Mouse (Mus musculus) G1E (cell line): ENCODE measurements around the gene Cdc25a. TPM values are rescaled to one million over a fixed set of nuclear protein-coding genes. Genes with fewer than 3 reads are reported as not detected.

Source experiments
- ATAC-seq: 2 replicates; pipeline ENCODE4 v1.8.0; 2016; ENCODE audit warnings: mild to moderate bottlenecking; ENCODE audit not compliant: insufficient number of reproducible peaks, poor library complexity, low FRiP score, severe bottlenecking; ENCODE audit errors: extremely low read depth
- DNase-seq: peaks from one replicate; pipeline ENCODE4 v3.0.0; 2012; ENCODE audit warnings: low spot score
- H3K27me3 ChIP-seq: 2 replicates; pipeline ENCODE4 v1.6.1; 2012; ENCODE audit warnings: mild to moderate bottlenecking, low read length, inconsistent platforms; ENCODE audit not compliant: insufficient read depth
- H3K36me3 ChIP-seq: replicated peaks from 2 replicates; pipeline ENCODE3; 2012; ENCODE audit warnings: mild to moderate bottlenecking, inconsistent platforms
- H3K4me1 ChIP-seq: 2 replicates; pipeline ENCODE4 v1.6.1; 2012; ENCODE audit warnings: low read depth, low read length, inconsistent platforms, mixed read lengths; ENCODE audit not compliant: insufficient read depth
- H3K4me3 ChIP-seq: 2 replicates; pipeline ENCODE4 v1.5.1; 2012; ENCODE audit warnings: low read depth, mild to moderate bottlenecking, inconsistent platforms, low read length, moderate library complexity, mixed read lengths
- H3K9me3 ChIP-seq: replicated peaks from 2 replicates; pipeline ENCODE4 v1.6.1; 2012; ENCODE audit warnings: inconsistent platforms
- CTCF ChIP-seq: IDR thresholded peaks from 2 replicates; pipeline ENCODE4 v1.5.1; 2012; ENCODE audit warnings: low read depth, low read length, inconsistent platforms, mixed read lengths
- GATA1 ChIP-seq: IDR thresholded peaks from 2 replicates; pipeline ENCODE4 v1.6.1; 2012; ENCODE audit warnings: borderline replicate concordance, low read length, inconsistent platforms, mixed read lengths
- GATA2 ChIP-seq: IDR thresholded peaks from 2 replicates; pipeline ENCODE4 v1.6.1; 2012; ENCODE audit warnings: low read depth, low read length, inconsistent platforms, borderline replicate concordance
- POLR2AphosphoS5 ChIP-seq: IDR thresholded peaks from 2 replicates; pipeline ENCODE4 v1.6.1; 2012; ENCODE audit warnings: low read depth, low read length, inconsistent platforms; ENCODE audit not compliant: insufficient replicate concordance
- TAL1 ChIP-seq: conservative IDR thresholded peaks from 2 replicates; pipeline ENCODE4 v1.6.1; 2012; ENCODE audit warnings: low read depth, low read length, inconsistent platforms, mixed read lengths
- polyA plus RNA-seq: library from polyadenylated mRNA; stranded (reverse); fragments of >175 nt; gene quantifications from 2 replicates; pipeline ENCODE4 v1.2.3, GENCODE M21; 2012
- total RNA-seq, 2 experiments: library from RNA; stranded (forward) in 1 of 2; stranded (reverse) in 1 of 2; fragments of 200-1000 nt in 1 of 2; fragments of >200 nt in 1 of 2; fragmentation: Nextera tagmentation in 1 of 2; gene quantifications; 2 replicates each; pipeline ENCODE4 v1.2.3; 2014 to 2017

The Cdc25a gene
- total and polyA plus RNA-seq, 3 experiments: 38.5 to 102 (median 46.4) TPM

DNA sequence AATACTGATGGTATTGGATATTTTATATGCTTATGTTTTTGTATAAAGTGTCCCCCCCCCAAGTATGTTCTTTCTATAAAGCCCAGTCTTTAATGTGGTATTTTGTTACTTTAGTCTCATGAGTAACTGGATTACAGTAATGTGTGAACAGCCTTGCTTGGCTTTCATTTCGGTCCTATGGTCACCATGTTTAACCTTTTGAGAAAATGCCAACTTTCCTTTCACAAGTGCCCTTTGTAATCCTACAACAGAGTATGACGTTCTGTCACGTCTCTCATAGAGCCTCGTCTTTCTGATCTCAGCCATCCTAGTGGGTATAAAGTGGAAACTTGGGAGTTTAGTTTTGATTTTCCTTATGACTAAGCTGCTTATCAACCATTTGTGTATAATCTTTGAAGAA, 67.4 kb downstream of the Cdc25a start:
- H3K9me3 ChIP-seq: no peaks in the 10 kb centered on the region
- no peak overlapping the region for H3K4me3 ChIP-seq
- DNase-seq: no peak
- no peaks in the 10 kb centered on the region for H3K27me3 ChIP-seq
- TF ChIP-seq GATA2: no peak
- no peak for TF ChIP-seq CTCF
- TF ChIP-seq TAL1: no peak
- no peak for TF ChIP-seq POLR2AphosphoS5
- TF ChIP-seq GATA1: no peak
- 0 out of 2 replicates have a peak, but pooled peaks cover 2% of the 10 kb centered on the region for H3K4me1 ChIP-seq
- H3K36me3 ChIP-seq: no peaks in the 10 kb centered on the region
- ATAC-seq: no peak

Other genes with a start within 250 kb of the Cdc25a start
- not detected in 2 replicates for gene Fbxw24, start 249.5 kb upstream of the Cdc25a start, total RNA-seq (2014; fragmentation: Nextera tagmentation)
- not detected in 2 replicates for gene Fbxw24, start 249.5 kb upstream of the Cdc25a start, total RNA-seq (2017)
- not detected in 2 replicates for gene Fbxw24, start 249.5 kb upstream of the Cdc25a start, polyA plus RNA-seq
- not detected in 2 replicates for gene Fbxw25, start 210.9 kb upstream of the Cdc25a start, total RNA-seq (2014; fragmentation: Nextera tagmentation)
- gene Fbxw25, start 210.9 kb upstream of the Cdc25a start, total RNA-seq (2017): not detected in 2 replicates
- gene Fbxw25, start 210.9 kb upstream of the Cdc25a start, polyA plus RNA-seq: not detected in 2 replicates
- not detected in 2 replicates for gene Fbxw18, start 172.9 kb upstream of the Cdc25a start, total RNA-seq (2014; fragmentation: Nextera tagmentation)
- 0.06 TPM in 1 of 2 replicates, not detected in the other for gene Fbxw18, start 172.9 kb upstream of the Cdc25a start, total RNA-seq (2017)
- not detected in 2 replicates for gene Fbxw18, start 172.9 kb upstream of the Cdc25a start, polyA plus RNA-seq
- gene Fbxw26, start 129.5 kb upstream of the Cdc25a start, total RNA-seq (2014; fragmentation: Nextera tagmentation): not detected in 2 replicates
- 0.11 TPM in 1 of 2 replicates, not detected in the other for gene Fbxw26, start 129.5 kb upstream of the Cdc25a start, total RNA-seq (2017)
- gene Fbxw26, start 129.5 kb upstream of the Cdc25a start, polyA plus RNA-seq: not detected in 2 replicates
- not detected in 2 replicates for gene Fbxw27, start 84.9 kb upstream of the Cdc25a start, total RNA-seq (2014; fragmentation: Nextera tagmentation)
- gene Fbxw27, start 84.9 kb upstream of the Cdc25a start, total RNA-seq (2017): 0.33 and 0.41 TPM in 2 replicates
- not detected in 2 replicates for gene Fbxw27, start 84.9 kb upstream of the Cdc25a start, polyA plus RNA-seq
- not detected in 2 replicates for gene Spink8, start 63.3 kb upstream of the Cdc25a start, total RNA-seq (2014; fragmentation: Nextera tagmentation)
- 15.7 and 16.0 TPM in 2 replicates for gene Spink8, start 63.3 kb upstream of the Cdc25a start, total RNA-seq (2017)
- gene Spink8, start 63.3 kb upstream of the Cdc25a start, polyA plus RNA-seq: not detected in 2 replicates
- 45.6 and 63.6 TPM in 2 replicates for gene Nme6, start 42.8 kb upstream of the Cdc25a start, total RNA-seq (2014; fragmentation: Nextera tagmentation)
- gene Nme6, start 42.8 kb upstream of the Cdc25a start, total RNA-seq (2017): 33.4 and 44.1 TPM in 2 replicates
- 7.6 and 13.6 TPM in 2 replicates for gene Nme6, start 42.8 kb upstream of the Cdc25a start, polyA plus RNA-seq
- gene Camp, start 26.0 kb upstream of the Cdc25a start, total RNA-seq (2014; fragmentation: Nextera tagmentation): not detected in 2 replicates
- not detected in 2 replicates for gene Camp, start 26.0 kb upstream of the Cdc25a start, total RNA-seq (2017)
- gene Camp, start 26.0 kb upstream of the Cdc25a start, polyA plus RNA-seq: 0.12 TPM in 1 of 2 replicates, not detected in the other
- gene Map4, start 55.9 kb downstream of the Cdc25a start, total RNA-seq (2014; fragmentation: Nextera tagmentation): 46.8 and 47.5 TPM in 2 replicates
- 27.2 and 28.3 TPM in 2 replicates for gene Map4, start 55.9 kb downstream of the Cdc25a start, total RNA-seq (2017)
- 64.3 and 69.3 TPM in 2 replicates for gene Map4, start 55.9 kb downstream of the Cdc25a start, polyA plus RNA-seq
- gene Smarcc1, start 242.1 kb downstream of the Cdc25a start, total RNA-seq (2014; fragmentation: Nextera tagmentation): 133 and 146 TPM in 2 replicates
- gene Smarcc1, start 242.1 kb downstream of the Cdc25a start, total RNA-seq (2017): 41.7 and 51.1 TPM in 2 replicates
- gene Smarcc1, start 242.1 kb downstream of the Cdc25a start, polyA plus RNA-seq: 72.8 and 94.5 TPM in 2 replicates
- 61.6 and 64.5 TPM in 2 replicates for gene Dhx30, start 242.3 kb downstream of the Cdc25a start, total RNA-seq (2014; fragmentation: Nextera tagmentation)
- 49.5 and 52.7 TPM in 2 replicates for gene Dhx30, start 242.3 kb downstream of the Cdc25a start, total RNA-seq (2017)
- 20.1 and 23.6 TPM in 2 replicates for gene Dhx30, start 242.3 kb downstream of the Cdc25a start, polyA plus RNA-seq